ENCODE assay signal across 44 mouse cellular contexts in the genomic region with DNA sequence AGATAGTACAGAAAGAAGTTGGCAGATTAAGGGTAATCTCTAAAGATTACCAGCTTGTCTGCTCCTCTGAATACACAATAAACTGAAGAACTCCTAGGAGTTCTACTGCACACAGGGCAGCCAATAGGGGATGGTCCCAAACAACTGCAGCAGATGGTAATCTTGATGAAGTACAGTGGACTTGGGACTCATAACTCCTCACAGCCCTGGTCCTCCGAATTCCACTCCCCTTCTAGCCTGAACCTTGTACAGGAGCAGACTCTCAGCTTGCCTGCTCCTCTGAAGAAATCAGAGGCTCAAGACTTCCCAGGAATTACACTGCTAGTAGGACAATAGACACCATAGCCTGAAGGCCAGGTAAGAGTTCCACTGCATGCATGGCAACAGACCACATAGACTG. TPM values are rescaled to one million over a fixed set of nuclear protein-coding genes. Genes with fewer than 3 reads are reported as not detected.
"Had no signal": no experiment of that assay in that cellular context is flagged by ENCODE, and none has a peak within 500 bp of the region (broad histone marks: within the 10 kb centered on the region; RNA-seq: fewer than 3 reads in every experiment).

No protein-coding gene starts in this region.

- H3K9ac ChIP-seq: limb, embryonic 12.5 days; limb, embryonic 13.5 days; limb, embryonic 15.5 days; liver, embryonic 12.5 days; liver, embryonic 13.5 days; liver, embryonic 14.5 days; liver, embryonic 15.5 days; liver, postnatal 0 days; lung, embryonic 14.5 days; lung, embryonic 15.5 days; midbrain, embryonic 12.5 days; midbrain, embryonic 13.5 days; midbrain, embryonic 15.5 days had no signal

- H3K36me3 ChIP-seq: limb, embryonic 10.5 days; limb, embryonic 12.5 days; limb, embryonic 13.5 days; limb, embryonic 15.5 days; liver, embryonic 12.5 days; liver, embryonic 13.5 days; liver, embryonic 15.5 days; lung, embryonic 15.5 days; midbrain, embryonic 10.5 days; midbrain, embryonic 12.5 days; midbrain, embryonic 13.5 days; midbrain, embryonic 15.5 days had no signal

- H3K4me3 ChIP-seq: limb, embryonic 10.5 days; limb, embryonic 12.5 days; limb, embryonic 13.5 days; limb, embryonic 15.5 days; liver, embryonic 12.5 days; liver, embryonic 13.5 days; liver, embryonic 15.5 days; lung, embryonic 15.5 days; megakaryocyte, embryonic 14.5 days; midbrain, embryonic 10.5 days; midbrain, embryonic 12.5 days; midbrain, embryonic 13.5 days; midbrain, embryonic 15.5 days; myocyte had no signal

- H3K4me2 ChIP-seq: limb, embryonic 12.5 days; limb, embryonic 13.5 days; limb, embryonic 15.5 days; liver, embryonic 11.5 days; liver, embryonic 12.5 days; liver, embryonic 13.5 days; liver, embryonic 15.5 days; lung, embryonic 14.5 days; lung, embryonic 15.5 days; midbrain, embryonic 11.5 days; midbrain, embryonic 12.5 days; midbrain, embryonic 13.5 days; midbrain, embryonic 15.5 days had no signal

- DNase-seq: left cerebral cortex, postnatal 4 days; liver; liver, embryonic 13.5 days; liver, postnatal 0 days; lung, adult 18-20 months; lung, adult 2 months; lung, embryonic 14.5 days; lung, postnatal 10 days; lung, postnatal 14 days; lung, postnatal 36 days; lung, postnatal 4 days; midbrain, embryonic 14.5 days had no signal

- H3K4me1 ChIP-seq: limb, embryonic 10.5 days; limb, embryonic 12.5 days; limb, embryonic 13.5 days; limb, embryonic 15.5 days; liver, embryonic 12.5 days; liver, embryonic 13.5 days; liver, embryonic 15.5 days; lung, embryonic 15.5 days; megakaryocyte, embryonic 14.5 days; midbrain, embryonic 10.5 days; midbrain, embryonic 12.5 days; midbrain, embryonic 13.5 days; midbrain, embryonic 15.5 days had no signal

- H3K9me3 ChIP-seq: limb, embryonic 10.5 days; limb, embryonic 15.5 days; liver, embryonic 12.5 days; liver, embryonic 13.5 days; liver, embryonic 15.5 days; lung, embryonic 15.5 days; midbrain, embryonic 12.5 days; midbrain, embryonic 13.5 days had no signal

- ATAC-seq: liver, embryonic 12.5 days; liver, postnatal 0 days; lung, postnatal 0 days; midbrain, embryonic 13.5 days; midbrain, embryonic 15.5 days; midbrain, embryonic 16.5 days had no signal

- H3K27ac ChIP-seq: limb, embryonic 10.5 days; limb, embryonic 12.5 days; limb, embryonic 13.5 days; limb, embryonic 15.5 days; liver, embryonic 12.5 days; liver, embryonic 13.5 days; liver, embryonic 14.5 days; liver, embryonic 15.5 days; lung, embryonic 15.5 days; macrophage; midbrain, embryonic 10.5 days; midbrain, embryonic 12.5 days; midbrain, embryonic 13.5 days; midbrain, embryonic 15.5 days had no signal

- H3K27me3 ChIP-seq: limb, embryonic 12.5 days; limb, embryonic 13.5 days; limb, embryonic 15.5 days; liver, embryonic 12.5 days; liver, embryonic 13.5 days; liver, embryonic 15.5 days; lung, embryonic 15.5 days; megakaryocyte, embryonic 14.5 days; midbrain, embryonic 12.5 days; midbrain, embryonic 13.5 days; midbrain, embryonic 15.5 days had no signal

RNA-seq across cellular contexts. Expression of gene Cyp2c69, which starts 20.5 kb away (rescaled TPM):
- total RNA-seq: left cerebral cortex, postnatal 10 days; left cerebral cortex, postnatal 14 days; left cerebral cortex, postnatal 25 days; left cerebral cortex, postnatal 36 days; left cerebral cortex, postnatal 4 days; megakaryocyte progenitor cell, adult 5-6 weeks; megakaryocyte, adult 5-6 weeks; megakaryocyte-erythroid progenitor cell, adult 5-6 weeks; midbrain, postnatal 0 days; monocyte, adult 5-6 weeks had no signal
- polyA plus RNA-seq: limb, embryonic 10.5 days; limb, embryonic 11.5 days; limb, embryonic 12.5 days; limb, embryonic 13.5 days; limb, embryonic 14.5 days; limb, embryonic 15.5 days; liver, embryonic 11.5 days; liver, embryonic 12.5 days; liver, embryonic 13.5 days; lung, adult 2 months; lung, embryonic 14.5 days; lung, embryonic 15.5 days; lung, embryonic 16.5 days; lung, postnatal 0 days; macrophage; midbrain, embryonic 10.5 days; midbrain, embryonic 11.5 days; midbrain, embryonic 12.5 days; midbrain, embryonic 13.5 days; midbrain, embryonic 14.5 days; midbrain, embryonic 15.5 days; midbrain, embryonic 16.5 days; midbrain, postnatal 0 days; myocyte; neural tube, embryonic 11.5 days had no signal

RNA-seq across cellular contexts. Expression of gene Cyp2c40, which starts 53.5 kb away (rescaled TPM):
- total RNA-seq: left cerebral cortex, postnatal 10 days; left cerebral cortex, postnatal 14 days; left cerebral cortex, postnatal 25 days; left cerebral cortex, postnatal 36 days; left cerebral cortex, postnatal 4 days; megakaryocyte progenitor cell, adult 5-6 weeks; megakaryocyte, adult 5-6 weeks; megakaryocyte-erythroid progenitor cell, adult 5-6 weeks; midbrain, postnatal 0 days; monocyte, adult 5-6 weeks had no signal
- polyA plus RNA-seq: limb, embryonic 10.5 days; limb, embryonic 11.5 days; limb, embryonic 12.5 days; limb, embryonic 13.5 days; limb, embryonic 14.5 days; limb, embryonic 15.5 days; liver, embryonic 11.5 days; lung, adult 2 months; lung, embryonic 14.5 days; lung, embryonic 15.5 days; lung, embryonic 16.5 days; macrophage; midbrain, embryonic 10.5 days; midbrain, embryonic 11.5 days; midbrain, embryonic 12.5 days; midbrain, embryonic 13.5 days; midbrain, embryonic 14.5 days; midbrain, embryonic 15.5 days; midbrain, embryonic 16.5 days; midbrain, postnatal 0 days; myocyte; neural tube, embryonic 11.5 days had no signal
